Mouse (Mus musculus) right cerebral cortex, adult 18-20 months (tissue): Measurements from ENCODE around the gene Tyro3.
A peak's percentile ranks its signal among the peaks of the same experiment; 100 is the strongest.

ENCODE experiments used
- DNase-seq: peaks from one replicate; pipeline ENCODE4 v3.0.0; 2022; ENCODE audit warnings: mixed read lengths

Gene Tyro3

DNA sequence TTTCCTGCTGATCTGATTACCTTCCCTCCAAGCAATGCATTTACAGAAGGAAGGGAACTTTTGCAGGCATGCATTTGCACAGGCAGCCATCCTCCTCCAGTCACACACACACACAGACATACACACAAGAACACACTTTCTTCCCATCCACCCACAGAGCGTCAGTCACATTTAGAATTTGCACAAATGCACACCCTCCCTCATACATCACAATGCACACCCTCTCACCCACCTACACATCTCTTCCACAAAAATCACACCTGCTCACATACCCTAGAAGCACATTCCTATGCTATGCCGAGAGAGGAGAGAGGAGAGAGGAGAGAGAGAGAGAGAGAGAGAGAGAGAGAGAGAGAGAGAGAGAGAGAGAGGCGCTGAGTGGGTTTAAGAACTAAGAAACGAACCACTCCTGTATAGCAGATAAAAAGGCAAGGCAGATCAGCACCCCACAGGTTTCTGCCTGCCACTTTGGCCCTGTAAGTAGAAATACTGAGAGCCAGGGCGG is at the start of gene Tyro3:
Tyro3 (plus strand) TSS at position 455 of the 505 bp plus-strand sequence.
- DNase-seq = peak; percentile 79

DNA sequence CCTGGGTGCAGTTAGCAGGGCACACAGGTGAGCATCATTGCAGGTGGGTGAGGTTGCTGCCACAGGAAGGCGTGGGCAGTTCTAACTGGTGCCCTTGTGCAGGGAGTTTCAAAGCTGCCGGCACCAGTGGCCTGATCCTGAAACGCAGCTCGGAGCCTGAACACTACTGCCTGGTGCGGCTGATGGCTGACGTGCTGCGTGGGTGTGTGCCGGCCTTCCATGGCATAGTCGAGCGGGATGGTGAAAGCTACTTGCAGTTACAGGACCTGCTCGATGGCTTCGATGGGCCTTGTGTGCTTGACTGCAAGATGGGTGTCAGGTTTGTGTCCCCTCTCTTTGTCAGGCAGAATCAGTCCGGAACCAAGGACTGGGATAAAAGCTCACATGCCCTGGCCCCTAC is 48.3 kb upstream of the Tyro3 start:
- DNase-seq = peak; percentile 52

DNA sequence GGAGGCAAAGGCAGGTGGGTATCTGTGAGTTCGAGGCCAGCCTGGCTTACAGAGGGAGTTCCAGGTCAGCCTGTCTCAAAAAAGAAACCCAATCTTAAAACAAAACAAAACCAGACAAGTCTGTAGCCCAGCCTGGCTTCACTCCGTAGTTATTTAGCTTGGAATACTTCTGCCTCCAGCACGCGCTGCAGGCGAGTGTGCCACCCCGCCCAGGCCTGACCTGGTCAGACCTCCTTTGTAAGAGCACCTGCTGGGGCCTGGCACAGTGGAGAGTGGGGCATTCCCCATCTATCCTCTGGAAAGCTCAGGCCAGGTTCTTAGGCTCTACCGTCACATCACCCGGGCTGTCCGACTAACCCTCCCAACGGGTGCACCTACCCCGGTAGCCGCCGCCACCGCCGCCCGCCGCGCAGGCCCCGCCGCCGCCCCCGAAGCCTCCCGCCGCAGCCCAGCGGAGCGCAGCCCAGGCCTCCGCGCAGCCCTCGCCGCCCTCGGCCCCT is 39.9 kb upstream of the Tyro3 start:
- no peak for DNase-seq

DNA sequence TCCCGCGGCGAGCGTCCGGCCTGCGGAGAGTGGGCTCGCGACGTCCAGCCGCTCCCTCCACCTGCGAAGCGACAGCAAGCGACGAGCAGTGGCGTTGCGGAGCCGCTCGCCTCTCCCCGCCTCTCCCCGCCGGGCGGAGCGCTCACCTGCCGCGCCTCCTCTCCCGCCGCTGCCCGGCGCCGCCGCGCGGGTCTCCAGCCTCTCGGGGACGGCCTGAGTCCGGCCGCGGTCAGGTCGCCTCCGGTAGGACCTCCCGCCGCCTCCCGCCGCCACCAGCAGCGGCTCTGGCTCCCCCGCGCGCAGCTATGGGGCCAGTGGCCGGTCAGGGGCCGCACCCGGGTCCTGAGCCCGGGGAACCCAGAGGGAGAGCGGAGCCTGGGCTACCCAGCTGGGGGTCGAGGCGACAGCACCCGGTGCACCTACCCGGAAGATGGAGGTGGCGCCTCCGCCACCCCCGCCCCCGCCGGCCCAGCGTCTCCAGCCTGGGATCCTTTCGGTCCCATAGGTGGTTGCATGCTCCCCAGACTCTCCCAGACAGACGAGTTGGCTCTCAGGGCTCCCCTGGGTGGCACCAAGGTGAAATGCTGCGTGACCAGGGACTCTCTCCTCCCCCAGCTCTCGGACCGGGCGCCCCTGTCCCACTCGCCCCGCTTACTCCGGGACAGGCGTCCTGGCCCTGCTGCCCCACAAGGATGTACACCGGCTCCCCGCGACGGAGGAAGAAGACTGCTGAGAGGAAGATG is 39.3 kb upstream of the Tyro3 start:
- peak; percentile 39 for DNase-seq

DNA sequence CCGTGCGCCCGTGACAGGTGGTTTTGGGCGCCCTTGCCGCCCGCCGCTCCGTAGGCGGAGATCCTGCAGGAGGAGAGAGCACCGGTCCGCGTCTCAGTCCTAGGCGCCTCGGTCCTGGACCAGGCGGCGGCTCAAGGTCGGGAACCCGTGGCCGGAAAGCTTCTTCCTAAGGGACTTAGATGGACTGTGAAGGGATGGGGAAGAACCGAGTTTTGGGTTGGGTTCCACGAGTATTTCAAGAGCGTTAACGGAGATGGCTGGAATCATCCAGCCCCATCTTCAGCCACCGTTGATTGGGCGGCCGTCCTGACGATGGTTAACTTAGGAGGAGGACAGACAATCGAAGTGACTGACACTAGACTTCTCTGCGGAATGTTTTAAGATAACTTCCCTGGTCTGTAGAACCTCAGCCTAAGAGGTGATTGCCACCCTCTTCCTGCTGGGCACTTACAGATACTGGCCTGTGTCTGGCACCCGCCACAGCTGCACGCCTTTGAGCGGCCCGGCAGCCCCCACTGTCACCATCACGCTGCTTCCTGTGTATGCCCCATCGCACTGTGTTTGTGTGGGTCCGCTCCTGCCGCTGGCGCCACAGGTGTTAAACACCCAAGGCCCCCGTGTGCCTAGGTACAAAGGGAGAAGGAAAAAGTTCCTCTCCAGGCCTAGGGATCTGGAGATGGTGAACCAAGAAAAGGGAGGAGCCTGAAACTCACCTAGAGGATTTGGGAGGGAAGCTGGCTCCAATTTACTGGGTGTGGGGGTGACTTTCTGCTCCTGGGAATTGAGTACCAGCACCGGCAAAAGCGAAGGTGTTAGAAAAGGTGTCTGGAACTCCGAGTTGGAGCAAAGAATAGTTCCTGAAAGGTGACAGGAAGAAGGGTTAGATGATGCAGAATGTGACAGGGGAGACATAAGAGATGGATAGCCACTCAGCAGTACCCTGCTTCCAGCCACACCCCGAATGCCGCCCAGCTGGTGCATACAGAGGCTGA is 38.4 kb upstream of the Tyro3 start:
- DNase-seq = no peak

DNA sequence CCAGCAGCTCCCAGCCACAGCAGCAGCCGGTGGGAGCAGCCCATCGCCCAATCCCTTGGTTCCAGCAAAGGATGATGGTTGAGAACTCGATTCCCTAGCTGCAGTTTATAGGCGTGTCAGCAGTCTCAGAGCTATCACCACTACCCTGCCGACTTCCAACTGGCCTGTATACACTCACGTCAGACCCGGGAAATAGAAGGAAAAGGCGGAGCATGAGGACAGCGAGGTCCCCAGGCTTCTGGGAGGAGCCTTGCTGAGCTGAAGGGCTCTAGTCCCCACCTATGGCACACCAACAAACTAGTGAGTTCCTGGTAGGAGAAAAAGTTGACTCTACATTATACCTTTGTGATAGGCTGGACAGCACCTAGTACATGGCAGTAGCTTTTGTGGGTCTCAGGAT is 37.3 kb upstream of the Tyro3 start, which contains the start of gene Ltk:
Ltk (minus strand) TSS at position 181 of the 400 bp plus-strand sequence.
- no peak for DNase-seq

DNA sequence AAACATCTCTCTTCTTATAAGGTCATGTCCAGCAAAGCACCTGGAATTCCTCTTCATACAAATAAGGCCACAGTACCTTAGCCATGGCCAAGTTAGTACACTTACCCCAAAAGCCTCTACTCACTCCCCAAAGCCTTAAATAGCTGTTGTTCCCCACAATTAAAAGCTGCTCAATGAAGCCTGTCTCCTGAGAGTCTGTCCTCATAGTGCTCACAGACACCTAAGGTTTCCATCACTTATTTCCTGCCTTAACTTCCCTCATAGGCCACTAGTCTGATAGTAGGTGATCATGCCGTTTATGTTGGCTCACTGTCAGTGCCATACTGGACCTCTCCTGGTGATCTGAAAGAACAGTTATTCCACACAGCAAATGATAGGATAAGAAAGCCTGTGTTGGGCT is 35.3 kb upstream of the Tyro3 start:
- DNase-seq = no peak

DNA sequence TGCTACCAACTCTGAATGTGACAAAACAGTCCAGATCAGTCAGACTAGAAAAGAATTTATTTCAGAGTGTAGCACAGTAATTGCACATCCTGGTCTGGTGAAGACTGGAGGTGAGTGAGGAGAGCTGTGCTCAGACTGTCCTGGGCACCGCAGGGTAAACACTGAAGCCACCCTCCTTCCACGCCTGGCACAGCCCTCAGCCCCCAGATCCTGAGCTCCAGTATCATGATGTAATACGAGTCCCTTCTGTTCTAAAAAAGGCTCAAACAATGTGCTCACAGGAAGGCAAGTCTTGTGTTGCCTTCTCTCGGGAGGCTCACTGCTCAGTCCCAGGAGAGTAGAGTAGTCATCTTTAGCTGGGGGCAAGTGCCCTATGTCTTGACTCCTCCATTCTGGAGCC is 33.6 kb upstream of the Tyro3 start:
- no peak for DNase-seq

DNA sequence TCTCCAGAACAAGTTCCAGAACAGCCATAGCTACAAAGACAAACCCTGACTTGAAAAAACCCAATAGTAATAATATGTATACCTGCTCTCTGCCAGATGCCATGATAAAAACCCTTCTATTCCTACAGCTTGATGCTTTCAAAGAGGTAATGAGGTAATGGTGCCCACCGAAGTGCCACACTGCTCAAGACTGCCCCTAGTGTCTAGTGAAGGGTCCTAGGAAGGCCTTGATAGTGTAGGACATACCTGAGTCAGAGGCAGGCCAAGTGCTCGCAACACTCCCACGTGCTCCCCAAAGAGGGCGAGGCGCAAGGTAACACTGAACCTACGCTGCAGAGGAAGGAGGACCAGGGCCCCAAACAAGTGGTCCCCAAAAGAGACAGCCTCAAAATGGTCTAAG is 30.3 kb upstream of the Tyro3 start:
- DNase-seq = no peak

DNA sequence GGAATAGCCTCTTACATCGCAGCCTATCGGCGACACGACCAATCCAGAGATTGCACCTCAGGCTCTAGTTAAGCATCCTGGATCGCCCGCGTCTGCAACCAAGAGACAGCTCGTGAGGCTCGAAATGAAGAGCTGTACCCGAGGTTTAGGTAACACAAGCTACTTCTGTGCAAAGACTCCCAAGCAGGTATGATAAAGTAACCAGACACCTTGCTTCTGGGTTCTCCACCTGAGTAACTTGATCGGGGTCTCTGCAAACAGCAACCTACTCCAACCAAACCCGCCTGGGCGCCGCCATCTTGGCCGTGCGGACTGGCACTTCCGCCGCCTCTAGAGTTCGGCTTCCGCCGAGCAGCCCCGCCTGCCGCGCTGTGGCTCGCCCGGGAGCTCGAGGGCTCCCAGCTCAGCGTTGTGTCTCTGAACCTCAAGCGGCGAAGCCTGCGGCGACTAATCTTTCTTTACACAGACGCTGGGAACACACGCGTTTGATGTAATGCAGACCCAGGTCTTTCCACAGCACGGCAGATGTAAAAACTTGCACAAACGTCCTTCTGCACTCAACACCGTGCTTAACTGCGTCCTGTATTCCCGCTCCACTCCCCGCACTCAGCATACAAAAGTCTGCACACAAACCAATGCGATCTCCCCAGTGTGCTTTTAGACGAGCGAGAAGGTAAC is 10.2 kb upstream of the Tyro3 start, which contains the start of gene Rpap1:
Rpap1 (minus strand) TSS at position 332 of the 678 bp plus-strand sequence.
- peak; percentile 87 for DNase-seq

DNA sequence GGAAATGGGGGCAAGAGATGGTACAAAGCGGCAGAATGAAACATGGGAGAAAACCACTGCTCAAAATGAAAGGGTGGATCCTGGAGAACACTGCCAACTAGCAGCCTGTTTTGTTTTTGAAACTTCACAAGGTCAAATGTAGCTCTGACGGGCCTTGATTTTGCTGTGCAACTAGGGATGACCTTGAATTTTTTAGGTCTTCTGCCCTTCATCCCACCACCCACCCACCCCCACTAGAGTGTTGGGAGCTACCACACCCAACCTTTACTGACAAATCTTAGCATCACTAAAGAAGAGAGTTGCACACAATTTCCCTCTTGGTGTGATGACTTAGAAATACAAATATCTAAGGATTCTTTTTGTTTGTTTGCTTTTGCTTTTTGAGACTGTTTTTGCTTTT is 7.5 kb upstream of the Tyro3 start:
- DNase-seq = no peak

DNA sequence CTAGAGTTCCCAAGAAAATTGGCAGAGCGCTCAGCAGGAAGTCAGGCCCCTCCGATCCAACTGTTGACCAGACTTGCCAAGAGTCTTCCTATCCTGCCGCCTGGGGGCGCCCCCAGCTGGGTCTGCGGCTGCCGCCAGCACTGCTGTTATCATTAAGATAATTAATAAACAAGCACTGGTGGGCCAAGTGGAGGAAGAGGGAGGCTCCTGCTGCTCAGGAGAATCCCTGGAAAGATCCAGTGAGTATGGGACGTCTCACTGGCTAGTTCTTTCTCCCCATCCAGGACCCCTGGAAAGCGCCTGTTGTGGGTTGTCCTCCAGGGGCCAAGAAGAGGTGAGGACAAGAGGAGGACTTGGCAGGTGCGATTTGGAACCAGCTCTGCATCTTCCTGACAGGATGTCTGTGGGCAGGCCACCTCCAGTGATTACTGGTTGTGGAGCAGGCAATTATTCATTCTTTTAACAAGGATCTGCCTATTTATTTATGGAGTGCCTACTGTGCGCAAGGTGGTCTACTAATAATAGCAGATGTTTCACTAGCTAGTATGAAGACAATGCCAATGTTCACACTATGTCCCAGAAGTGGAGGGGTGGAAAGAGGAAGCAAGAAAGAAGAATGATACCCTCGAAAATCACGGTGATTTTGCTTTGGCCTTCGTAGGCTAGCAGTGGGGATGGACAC is 854 bp downstream of the Tyro3 start:
- DNase-seq = no peak

DNA sequence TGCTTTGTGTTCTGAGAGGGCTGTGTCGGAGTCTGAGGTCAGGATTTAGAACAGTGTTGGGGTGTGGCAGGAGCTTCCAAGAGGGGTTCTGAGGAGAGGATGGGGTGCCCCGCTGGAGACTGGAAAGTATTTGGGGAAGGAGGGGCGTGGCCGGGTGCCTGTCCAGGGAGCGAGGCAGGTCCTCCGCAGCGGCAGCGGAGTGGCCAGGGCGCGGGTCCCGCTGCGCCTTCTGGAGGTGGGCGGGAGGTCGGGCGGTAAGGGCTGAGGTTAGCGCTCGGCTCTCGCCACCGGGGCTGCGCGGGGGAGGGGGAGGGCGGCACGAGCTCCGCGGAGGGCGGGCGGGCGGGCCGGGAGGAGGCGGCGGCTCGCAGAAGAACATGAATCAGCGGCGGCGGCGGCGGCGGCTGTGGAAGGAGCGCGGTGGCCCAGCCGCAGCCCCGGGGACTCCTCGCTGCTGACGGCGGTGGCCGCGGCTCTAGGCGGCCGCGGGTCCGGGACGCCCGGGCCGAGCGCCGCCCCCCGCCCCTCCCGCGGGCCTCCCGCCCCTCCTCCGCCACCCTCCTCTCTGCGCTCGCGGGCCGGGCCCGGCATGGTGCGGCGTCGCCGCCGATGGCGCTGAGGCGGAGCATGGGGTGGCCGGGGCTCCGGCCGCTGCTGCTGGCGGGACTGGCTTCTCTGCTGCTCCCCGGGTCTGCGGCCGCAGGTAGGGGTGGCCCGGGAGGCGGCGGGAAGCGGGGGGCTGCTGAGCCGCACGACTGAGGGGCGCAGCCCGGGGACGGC is 1.8 kb downstream of the Tyro3 start:
- DNase-seq = no peak

DNA sequence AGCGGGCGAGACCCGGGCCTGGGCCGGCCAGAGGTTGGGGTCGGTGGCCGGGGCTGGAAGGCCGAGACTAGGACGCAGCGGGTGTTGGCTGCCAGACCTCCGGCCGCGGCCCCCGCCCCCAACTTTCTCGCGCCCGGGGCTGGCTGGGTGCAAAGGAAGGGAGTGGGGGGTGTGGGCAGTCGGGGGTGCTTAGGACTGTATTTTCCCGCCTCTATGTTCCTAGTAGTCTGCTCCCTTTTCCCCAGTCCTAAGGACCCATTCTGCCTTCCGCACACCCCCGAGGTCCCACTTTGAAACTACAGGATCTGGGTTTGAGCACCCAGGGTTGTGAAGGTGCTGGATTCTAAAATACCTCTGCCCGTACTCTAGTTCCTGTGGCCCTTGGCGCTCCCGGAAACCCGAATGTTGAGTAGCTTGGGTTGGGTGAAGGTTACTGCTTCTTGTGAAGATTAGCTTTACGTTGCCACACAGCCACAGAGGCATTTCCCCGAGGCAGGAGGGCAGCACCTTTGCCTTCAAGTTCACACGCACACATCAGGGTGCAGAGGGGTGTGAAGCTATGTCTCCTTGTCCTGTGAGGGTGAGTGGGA is 2.5 kb downstream of the Tyro3 start:
- DNase-seq = no peak

DNA sequence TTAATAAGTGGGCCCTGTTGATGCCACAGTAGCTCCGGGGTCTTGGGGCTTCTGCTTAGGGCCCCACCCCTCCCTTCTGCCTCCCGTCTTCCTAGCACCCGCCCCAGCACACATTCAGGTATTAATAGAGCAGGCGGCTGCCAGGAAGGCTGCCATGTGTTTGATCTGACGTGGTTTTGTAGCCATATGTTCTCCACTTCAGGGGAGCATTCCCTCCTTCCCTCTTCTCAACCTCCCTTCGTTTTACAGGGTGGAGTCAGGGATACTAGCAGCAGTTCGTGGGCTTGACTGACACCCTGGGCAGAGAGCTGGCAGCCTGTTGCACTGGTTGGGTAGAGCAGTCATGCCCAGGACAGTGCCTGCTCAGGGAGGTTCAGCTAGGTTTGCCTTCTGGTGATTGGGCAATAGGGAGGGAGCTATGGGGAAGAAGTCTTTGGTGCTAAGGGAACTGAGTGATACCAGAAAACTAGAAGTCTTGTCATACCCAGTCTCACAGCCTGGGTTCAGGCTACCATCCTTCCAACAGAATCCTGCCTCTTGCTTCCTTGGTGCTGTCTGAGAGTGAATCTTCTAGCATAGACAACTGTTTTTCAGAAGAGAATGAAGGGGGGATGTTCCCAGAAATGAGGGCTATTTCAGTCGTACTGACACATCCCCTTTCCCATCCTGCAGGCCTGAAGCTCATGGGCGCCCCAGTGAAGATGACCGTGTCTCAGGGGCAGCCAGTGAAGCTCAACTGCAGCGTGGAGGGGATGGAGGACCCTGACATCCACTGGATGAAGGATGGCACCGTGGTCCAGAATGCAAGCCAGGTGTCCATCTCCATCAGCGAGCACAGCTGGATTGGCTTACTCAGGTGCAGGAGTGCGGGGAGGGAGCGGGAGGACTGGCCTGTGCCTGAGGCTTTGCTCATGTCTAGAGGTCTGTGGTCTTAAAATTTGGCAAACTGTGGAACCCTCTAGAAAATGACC is 3.6 kb downstream of the Tyro3 start:
- DNase-seq = peak; percentile 83

DNA sequence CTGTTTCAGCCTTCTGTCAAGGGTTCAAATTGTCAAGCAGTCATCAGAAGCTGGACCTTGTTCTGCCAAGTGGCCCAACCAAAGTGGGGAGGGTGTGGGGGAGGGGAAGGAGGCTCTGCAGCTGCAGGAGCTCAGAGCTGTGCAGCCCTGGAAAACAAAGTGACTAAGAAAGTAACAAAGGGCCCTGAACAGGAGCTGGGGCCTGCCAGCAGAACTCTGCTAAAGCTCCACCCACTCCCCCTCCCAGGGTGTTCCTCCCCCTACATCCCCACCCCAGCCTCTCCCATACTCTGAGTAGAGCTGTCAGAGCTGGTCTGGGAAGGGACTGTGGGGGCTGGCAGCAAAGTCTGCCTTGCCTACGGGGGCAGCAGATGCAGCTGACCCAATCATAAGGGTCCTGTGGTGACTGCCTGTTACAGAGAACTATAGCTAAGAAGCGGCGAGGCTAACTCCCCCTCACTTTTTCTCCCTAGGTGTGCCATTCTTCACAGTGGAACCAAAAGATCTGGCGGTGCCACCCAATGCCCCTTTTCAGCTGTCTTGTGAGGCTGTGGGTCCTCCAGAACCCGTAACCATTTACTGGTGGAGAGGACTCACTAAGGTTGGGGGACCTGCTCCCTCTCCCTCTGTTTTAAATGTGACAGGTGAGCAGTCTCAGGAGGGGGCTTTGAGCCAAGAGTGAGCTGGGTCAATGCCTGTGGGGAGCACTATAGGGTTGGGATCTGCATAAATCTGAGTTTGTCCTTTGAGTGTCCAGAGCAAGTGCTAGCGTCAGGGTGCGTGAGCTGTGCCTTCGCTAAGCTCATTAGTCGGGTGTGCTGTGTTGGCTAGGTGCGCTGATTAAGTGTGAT is 5.5 kb downstream of the Tyro3 start:
- DNase-seq = peak; percentile 56

DNA sequence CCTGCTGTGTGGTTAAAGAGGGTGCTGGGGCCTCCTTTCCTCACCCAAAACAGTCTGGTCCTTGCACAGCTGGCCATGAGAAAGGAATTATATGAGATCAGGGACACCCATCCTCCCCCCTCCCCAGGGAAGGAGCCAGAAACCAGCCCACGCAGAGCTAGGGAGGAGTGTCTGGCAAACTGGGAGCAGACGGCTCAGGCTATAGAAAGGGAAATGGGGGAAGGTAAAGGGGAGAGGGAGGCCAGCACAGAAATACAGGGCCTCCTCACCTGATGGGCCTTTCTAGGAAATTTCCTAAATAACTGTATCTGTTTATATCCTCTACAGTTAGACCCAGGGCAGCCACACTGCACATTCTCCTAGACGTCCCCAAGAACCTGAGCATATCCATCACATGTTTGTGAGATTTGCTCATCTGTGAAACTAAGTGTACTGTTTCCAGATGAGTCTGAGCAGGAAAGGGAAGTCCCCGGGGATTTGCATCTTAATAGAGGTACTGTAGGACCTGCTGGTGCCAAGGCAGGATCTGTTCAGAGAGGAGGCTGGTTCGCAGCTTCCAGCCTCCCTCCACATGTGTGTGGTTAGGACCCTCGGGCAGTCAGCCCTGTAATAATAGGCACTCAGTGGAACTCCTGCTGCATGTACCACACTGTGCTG is 6.2 kb downstream of the Tyro3 start:
- peak; percentile 78 for DNase-seq

DNA sequence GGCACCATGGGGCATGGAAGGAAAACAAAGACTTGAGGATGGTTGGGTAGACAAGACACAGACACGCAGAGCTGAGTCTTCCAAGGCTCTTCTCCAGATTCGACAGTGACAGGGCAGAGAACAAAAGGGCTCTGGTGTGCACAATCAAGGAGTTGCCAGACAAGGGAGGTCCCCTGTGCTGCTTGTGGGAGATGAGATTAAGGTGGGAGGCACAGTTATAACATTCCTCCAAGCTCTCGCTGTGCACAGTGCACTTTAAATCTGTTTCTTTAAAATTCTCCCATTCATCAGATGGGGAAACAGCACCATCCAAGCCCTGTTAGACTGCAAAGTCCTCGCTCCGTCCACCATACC is 6.7 kb downstream of the Tyro3 start:
- no peak for DNase-seq
